Mouse (Mus musculus) cerebellum, postnatal 14 days (tissue): ENCODE measurements at regions not wholly inside any gene's neighbourhood (a gene's known extent, or its start where the extent isn't known, plus 50 kb on each side); places are given as distances from the start of the nearest gene placed in this dataset.

Experiments
- DNase-seq, 2 experiments: peaks; one replicate each; pipeline ENCODE4 v3.0.0; 2021; ENCODE audit warnings: mixed read lengths in 2 of 2

DNA sequence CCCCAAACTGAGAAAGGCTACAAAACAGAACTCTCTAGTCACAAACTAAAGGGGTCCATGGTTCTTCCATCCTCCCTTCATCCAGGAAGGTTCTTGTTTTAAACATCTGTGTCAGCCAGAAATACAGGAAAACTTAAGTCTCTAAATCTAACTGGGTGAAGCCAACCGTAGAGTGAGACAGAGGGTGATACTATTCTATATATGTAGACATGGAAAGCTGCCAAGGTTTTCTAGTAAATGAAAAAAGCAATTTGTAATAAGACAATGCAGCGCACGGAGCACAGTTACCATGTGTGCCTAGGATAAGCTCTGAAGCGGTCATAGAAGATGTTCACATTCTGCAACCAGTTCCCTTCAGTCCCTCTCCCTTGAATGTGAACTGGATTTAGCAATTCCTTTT, 55.4 kb downstream of the Ppp1r3c start:
- no peak for DNase-seq

DNA sequence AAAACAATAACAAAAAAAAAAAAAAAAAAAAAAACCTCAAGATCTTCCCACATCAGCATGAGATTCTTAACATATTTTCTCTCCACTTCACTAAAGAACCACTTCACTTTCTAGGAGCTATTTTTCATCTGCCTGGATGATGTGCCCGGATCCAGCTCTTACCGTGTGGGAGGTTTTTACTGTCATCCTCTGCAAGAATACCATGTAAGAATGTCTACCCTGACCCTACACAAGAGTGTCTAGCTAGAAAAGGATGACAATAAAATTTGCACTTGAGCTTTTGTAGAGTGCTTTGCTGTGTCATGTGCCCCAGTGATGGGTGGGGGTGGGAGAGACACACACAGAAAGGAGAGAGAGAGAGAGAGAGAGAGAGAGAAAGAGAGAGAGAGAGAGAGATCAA, 56.1 kb downstream of the Ppp1r3c start:
- DNase-seq = no peak

DNA sequence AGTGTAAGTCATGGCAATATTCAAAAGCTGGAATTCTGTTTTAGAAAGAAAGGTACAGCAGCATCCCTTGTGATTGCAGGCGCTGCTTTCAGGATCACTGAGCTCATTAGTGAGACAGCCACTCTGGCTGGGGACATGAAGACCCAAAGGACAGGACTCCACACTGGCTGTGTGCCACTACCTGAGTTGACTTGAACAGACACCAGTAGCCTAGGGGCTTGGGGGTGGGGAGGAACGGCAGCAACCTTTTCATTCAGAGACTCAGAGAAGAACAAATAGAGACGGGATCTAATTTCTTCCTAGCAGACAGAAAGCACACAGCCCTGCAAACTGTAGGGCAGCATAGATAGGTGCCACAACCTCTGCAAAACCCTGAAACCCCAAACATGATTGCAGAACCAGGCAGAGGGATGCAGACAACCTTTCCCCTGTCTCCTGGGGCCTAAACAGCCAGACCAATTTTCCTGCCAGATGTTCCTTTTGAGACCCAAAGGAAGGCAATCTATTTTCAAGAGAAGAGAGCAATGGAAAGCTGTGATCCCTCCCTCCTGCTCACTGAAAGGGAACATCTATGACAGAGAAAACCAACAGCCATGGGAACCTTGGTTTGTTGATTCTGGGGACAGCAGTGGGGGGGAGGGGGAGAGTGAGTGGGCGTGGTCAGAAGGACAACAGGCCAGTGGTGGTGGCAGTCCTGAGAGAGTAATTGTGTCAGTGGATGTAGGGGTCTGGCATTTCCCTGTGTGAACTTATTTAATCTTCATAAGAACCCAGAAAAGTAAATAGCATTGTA, 57.2 kb downstream of the Ppp1r3c start:
- peak; percentile 55 to 68 for DNase-seq

DNA sequence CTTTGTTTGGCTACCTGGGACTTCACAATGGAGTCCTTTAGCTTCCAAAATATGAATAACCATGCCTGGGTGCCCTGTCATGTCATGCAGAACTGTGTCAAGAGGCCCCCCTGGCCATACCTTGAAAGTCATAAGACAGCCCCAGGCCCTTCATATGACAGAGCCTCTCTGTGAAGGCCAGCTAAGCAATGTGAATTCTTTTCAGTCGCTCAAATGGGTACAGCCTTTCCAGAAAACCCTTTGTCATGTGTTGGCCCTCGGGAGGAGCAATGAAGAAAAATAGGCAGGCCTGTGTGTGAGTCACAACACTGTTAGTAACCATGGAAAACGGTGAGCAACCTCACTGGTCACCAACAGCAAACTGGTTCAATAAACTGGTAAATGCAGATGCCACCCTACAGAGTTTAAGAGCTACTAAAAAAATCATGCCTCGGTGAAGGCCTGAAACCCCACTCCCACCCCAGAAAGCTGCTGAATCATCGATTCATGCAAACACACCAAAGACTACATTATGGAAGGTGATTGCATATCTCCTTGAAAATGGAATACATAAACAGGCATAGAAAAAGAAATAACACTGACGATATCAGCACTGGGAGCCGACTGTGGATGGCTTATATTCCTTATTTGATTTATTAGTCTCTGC, 57.9 kb downstream of the Ppp1r3c start:
- DNase-seq = no peak

DNA sequence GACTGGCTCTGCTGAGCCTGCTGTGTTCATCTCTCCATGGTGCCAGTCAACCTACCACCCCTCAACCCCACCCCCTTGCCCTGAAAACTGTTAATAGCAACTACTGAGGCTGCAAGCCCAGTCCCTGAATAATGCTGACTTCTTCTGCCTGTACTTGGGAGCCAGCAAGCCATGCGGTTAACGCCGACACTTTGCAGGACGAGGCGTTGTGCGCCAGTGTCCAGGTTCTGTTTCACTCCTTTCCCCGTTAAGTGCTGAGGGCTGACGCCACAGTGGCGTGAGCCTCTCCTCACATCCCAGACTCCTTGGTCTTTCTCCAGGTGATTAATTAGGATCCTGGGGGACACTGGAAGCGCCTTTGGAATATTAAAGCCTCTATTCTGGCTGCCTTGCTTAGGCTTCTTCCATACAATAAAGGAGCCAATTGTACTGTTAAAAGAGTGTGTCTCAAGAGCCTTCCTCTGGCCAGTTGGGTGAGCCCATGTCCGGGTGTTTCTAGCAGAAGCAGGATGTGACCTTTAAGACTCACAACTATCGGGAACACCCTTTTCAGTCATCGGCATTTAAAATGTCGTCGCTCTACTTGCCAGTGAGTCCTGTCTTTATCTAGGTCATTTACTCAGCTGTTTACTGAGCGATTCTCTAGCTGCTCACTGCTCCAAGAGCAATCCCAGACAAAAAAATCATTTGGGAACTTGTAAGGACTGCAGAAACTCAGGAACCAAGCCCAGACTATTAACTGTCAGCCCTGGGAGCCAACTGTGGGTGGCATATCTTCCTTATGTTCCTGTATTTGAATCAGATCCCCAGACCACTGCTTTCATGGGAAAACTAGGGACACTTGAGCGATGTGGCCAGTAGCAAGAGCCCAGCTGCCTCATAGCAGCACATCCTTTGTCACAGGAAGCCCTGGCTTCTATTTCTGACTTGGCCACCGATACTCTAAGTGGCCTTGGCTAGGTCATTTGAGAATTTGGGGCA, 59.1 kb downstream of the Ppp1r3c start:
- peak in 1 of 2 experiments; percentile 25 for DNase-seq

DNA sequence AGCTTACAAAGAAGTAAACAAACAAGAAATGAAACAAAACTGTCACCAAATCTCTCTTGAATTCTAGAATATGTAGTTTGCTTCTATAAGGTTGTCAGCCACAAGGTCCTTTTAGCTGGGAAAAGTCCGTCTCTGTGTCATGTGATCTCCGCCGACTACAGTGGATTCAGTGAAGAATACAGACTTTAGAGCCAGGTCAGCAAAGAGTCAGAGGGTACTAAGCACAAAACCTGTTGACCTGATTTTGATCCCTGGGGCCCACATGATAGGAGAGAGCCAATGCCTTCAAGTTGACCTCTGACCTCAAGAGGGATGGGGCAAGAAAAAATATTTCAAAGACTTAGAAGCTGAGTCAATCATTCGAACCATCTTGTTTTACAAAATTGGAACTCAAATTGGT, 61.5 kb downstream of the Ppp1r3c start:
- no peak for DNase-seq

DNA sequence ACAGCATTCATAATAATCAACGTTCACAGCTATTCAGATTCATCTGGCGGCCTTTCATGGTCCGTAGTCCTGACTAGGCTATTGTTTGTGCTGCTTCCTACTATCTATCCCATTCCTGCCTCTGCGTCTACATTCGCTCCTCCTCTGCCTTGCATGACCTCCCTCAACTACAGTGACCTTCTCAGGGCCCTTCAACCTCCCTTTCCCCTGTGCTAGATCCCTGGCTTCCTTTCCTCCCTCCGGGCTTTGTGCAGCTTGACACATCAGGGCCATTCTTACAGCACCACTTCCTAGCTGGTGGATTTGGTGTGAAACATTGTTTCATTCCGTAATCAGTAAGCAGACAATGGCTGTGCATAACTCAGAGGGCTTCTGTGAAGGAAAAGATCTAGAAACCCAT, 65.6 kb downstream of the Ppp1r3c start:
- no peak for DNase-seq
